Mouse (Mus musculus): ENCODE results near the gene M1ap. TPM values are rescaled to one million over a fixed set of nuclear protein-coding genes. Genes with fewer than 3 reads are reported as not detected.

The M1ap gene
- total and polyA plus RNA-seq, 3 experiments = 2.4 to 6.4 (median 3.9) TPM

DNA sequence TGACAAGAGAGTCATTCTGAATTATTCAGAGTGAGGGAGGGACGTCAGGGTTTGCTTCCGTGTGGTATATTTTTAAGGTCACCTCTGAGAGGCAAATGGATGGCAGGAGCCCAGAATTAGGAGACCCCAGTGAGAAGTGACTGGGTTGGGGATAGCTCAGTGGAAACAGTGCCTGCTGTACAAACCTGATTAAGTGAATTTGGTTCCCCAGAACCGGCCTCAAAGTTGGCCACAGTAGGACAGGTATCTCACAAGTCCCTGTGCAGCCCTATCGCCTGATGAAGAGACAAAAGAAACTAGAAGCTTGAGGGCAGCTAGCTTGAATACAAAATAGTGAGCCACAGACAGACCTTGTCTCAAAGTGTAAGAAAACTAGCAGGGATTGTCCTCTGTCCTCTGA is 30.2 kb upstream of the M1ap start:
- H3K27me3 ChIP-seq (replicated peaks) = no peaks in the 10 kb centered on the region
- dilution Hi-C loops (cut with MboI; ENCODE audit: extremely low pct_ligation_motif_present, extremely low pct_unique_long_range_greater_than_20kb, low sequenced_read_pairs) = no loop called here
- peaks cover 5 to 10% of the 10 kb centered on the region in 2 experiments; a peak in 2 of 4 replicates for H3K4me1 ChIP-seq (ENCODE audit: control insufficient read depth in 1 of 2, insufficient read depth in 2 of 2)
- H3K4me3 ChIP-seq (replicated peaks in 1 of 3; ENCODE audit: low read depth in 2 of 3, low read length in 2 of 3, poor library complexity in 1 of 3) = no peak overlapping the region
- H3K9ac ChIP-seq (ENCODE audit: insufficient read depth, low read depth) = no peak overlapping the region
- TF ChIP-seq BHLHE40 (IDR thresholded peaks at IDR 0.05; ENCODE audit: low read depth, low read length) (no peak), MAZ (IDR thresholded peaks at IDR 0.05; ENCODE audit: low read depth, low read length) (no peak), RCOR1 (conservative IDR thresholded peaks at IDR 0.05; ENCODE audit: low read depth, low read length) (no peak), MEF2A (IDR thresholded peaks at IDR 0.05; ENCODE audit: borderline replicate concordance, low read depth, low read length) (no peak), UBTF (IDR thresholded peaks at IDR 0.05; ENCODE audit: low read depth, low read length) (no peak), NRF1 (IDR thresholded peaks at IDR 0.05; ENCODE audit: low read depth, low read length) (no peak), ZMIZ1 (IDR thresholded peaks at IDR 0.05; ENCODE audit: low read depth, low read length) (no peak), CTCF (conservative IDR thresholded peaks at IDR 0.05 in 1 of 2, IDR thresholded peaks at IDR 0.05 in 1 of 2; ENCODE audit: low read depth in 2 of 2, low read length in 2 of 2) (no peak), EP300 (IDR thresholded peaks at IDR 0.05; ENCODE audit: low read length) (no peak), MXI1 (IDR thresholded peaks at IDR 0.05; ENCODE audit: low read depth, low read length) (no peak)
- no peak for DNase-seq (ENCODE audit: extremely low read depth)
- H3K9me3 ChIP-seq (replicated peaks; ENCODE audit: low read length) = no peaks in the 10 kb centered on the region
- no peaks in the 10 kb centered on the region for H3K79me2 ChIP-seq (replicated peaks; ENCODE audit: control insufficient read depth, extremely low read depth, insufficient read depth, poor library complexity, severe bottlenecking)
- H3K27ac ChIP-seq (ENCODE audit: insufficient read depth, low read depth) = no peak overlapping the region
- H3K4me2 ChIP-seq (ENCODE audit: insufficient read depth, low read depth, poor library complexity, severe bottlenecking) = no peak overlapping the region
- in situ Hi-C loops (cut with MboI; ENCODE audit: low pct_ligation_motif_present, low pct_unique_long_range_greater_than_20kb, low sequenced_read_pairs) = loop anchor here (5.0 kb wide), 1 partner anchor 51 kb away; no protein-coding TSS in a partner anchor
- no peaks in the 10 kb centered on the region for H3K36me3 ChIP-seq (replicated peaks in 1 of 2; ENCODE audit: control insufficient read depth in 1 of 2, insufficient read depth in 1 of 2, low read length in 1 of 2)

DNA sequence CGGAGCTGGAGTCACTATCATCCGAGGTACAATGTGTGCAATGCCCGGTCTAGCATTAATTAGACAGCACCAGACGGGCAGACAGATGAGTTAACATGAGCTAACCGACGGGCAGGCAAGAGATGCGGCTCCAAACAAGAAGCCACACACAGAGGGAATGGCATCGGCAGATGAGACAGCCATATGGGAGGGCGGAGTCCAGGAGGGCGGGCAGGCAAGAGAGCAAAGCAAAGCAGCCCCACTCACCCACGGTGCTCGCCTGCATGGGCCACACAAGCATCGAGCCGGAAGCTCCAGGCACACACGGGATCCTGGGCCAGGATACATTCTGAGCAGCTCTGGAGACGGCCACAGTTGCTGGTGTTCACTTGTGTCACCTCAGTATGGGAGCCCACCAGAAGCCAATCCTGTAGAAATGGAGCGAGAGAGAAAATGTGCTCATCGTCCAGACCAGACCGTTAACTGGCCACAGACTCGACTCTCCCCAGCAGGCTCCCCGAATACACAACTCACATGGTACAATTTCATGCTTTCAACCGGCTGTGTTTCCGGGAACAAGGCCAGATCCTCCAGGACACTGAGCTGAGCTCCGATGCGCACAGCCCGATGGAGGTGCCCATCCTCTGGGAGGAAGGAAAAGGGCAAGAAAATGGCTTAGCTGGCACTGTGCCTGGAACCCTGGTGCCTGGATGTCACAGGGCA is 29.5 kb upstream of the M1ap start:
- Histone ChIP-seq H3K4me2 (ENCODE audit: insufficient read depth, low read depth, poor library complexity, severe bottlenecking) (no peak overlapping the region), H3K9ac (ENCODE audit: insufficient read depth, low read depth) (no peak overlapping the region), H3K9me3 (replicated peaks; ENCODE audit: low read length) (no peaks in the 10 kb centered on the region), H3K4me3 (replicated peaks in 1 of 3; ENCODE audit: low read depth in 2 of 3, low read length in 2 of 3, poor library complexity in 1 of 3) (no peak overlapping the region), H3K79me2 (replicated peaks; ENCODE audit: control insufficient read depth, extremely low read depth, insufficient read depth, poor library complexity, severe bottlenecking) (no peaks in the 10 kb centered on the region), H3K27ac (ENCODE audit: insufficient read depth, low read depth) (no peak overlapping the region), H3K27me3 (replicated peaks) (no peaks in the 10 kb centered on the region), H3K36me3 (replicated peaks in 1 of 2; ENCODE audit: control insufficient read depth in 1 of 2, insufficient read depth in 1 of 2, low read length in 1 of 2) (no peaks in the 10 kb centered on the region), H3K4me1 (ENCODE audit: control insufficient read depth in 1 of 2, insufficient read depth in 2 of 2) (peaks cover 6 to 10% of the 10 kb centered on the region in 2 experiments; a peak in 2 of 4 replicates)
- no peak for DNase-seq (ENCODE audit: extremely low read depth)
- in situ Hi-C loops (cut with MboI; ENCODE audit: low pct_ligation_motif_present, low pct_unique_long_range_greater_than_20kb, low sequenced_read_pairs) = loop anchor here (5.0 kb wide), 1 partner anchor 50 kb away; no protein-coding TSS in a partner anchor
- no peak for TF ChIP-seq UBTF (IDR thresholded peaks at IDR 0.05; ENCODE audit: low read depth, low read length)
- TF ChIP-seq TCF12 (IDR thresholded peaks at IDR 0.05; ENCODE audit: low read depth, low read length) = no peak
- no peak for TF ChIP-seq KAT2A (IDR thresholded peaks at IDR 0.05; ENCODE audit: insufficient replicate concordance, low read length)
- TF ChIP-seq USF1 (IDR thresholded peaks at IDR 0.05; ENCODE audit: low read depth, low read length) = no peak
- TF ChIP-seq GABPA (IDR thresholded peaks at IDR 0.05; ENCODE audit: insufficient replicate concordance, low read depth, low read length) = no peak
- no peak for TF ChIP-seq JUND (conservative IDR thresholded peaks at IDR 0.05; ENCODE audit: low read depth, low read length)
- TF ChIP-seq POLR2AphosphoS2 (IDR thresholded peaks at IDR 0.05; ENCODE audit: low read depth, low read length) = no peak
- no peak for TF ChIP-seq RCOR1 (conservative IDR thresholded peaks at IDR 0.05; ENCODE audit: low read depth, low read length)
- TF ChIP-seq NRF1 (IDR thresholded peaks at IDR 0.05; ENCODE audit: low read depth, low read length) = no peak
- TF ChIP-seq CTCF (conservative IDR thresholded peaks at IDR 0.05 in 1 of 2, IDR thresholded peaks at IDR 0.05 in 1 of 2; ENCODE audit: low read depth in 2 of 2, low read length in 2 of 2) = no peak
- no peak for TF ChIP-seq MYC (IDR thresholded peaks at IDR 0.05; ENCODE audit: low read depth, low read length)
- no peak for TF ChIP-seq E2F4 (IDR thresholded peaks at IDR 0.05; ENCODE audit: insufficient replicate concordance, low read depth, low read length)
- dilution Hi-C loops (cut with MboI; ENCODE audit: extremely low pct_ligation_motif_present, extremely low pct_unique_long_range_greater_than_20kb, low sequenced_read_pairs) = no loop called here

Data from CH12.LX (cell line).